Mouse (Mus musculus) ES-Bruce4 (cell line): Measurements from ENCODE around the gene Rxfp3. TPM values are rescaled to one million over a fixed set of nuclear protein-coding genes. Genes with fewer than 3 reads are reported as not detected.

ENCODE experiments used
- H3K27ac ChIP-seq: 2 replicates; pipeline ENCODE4 v1.5.1; 2012; ENCODE audit warnings: low read length, inconsistent platforms; ENCODE audit not compliant: insufficient read depth
- H3K27me3 ChIP-seq: 2 replicates; pipeline ENCODE4 v1.6.1; 2012; ENCODE audit warnings: mild to moderate bottlenecking, low read length, inconsistent platforms; ENCODE audit not compliant: control insufficient read depth, poor library complexity, insufficient read depth, severe bottlenecking
- H3K36me3 ChIP-seq: 2 replicates; pipeline ENCODE4 v1.6.1; 2012; ENCODE audit warnings: inconsistent platforms, mild to moderate bottlenecking, low read length, moderate library complexity; ENCODE audit not compliant: control insufficient read depth, poor library complexity, insufficient read depth, severe bottlenecking
- H3K4me1 ChIP-seq: one replicate; pipeline ENCODE4 v1.8.1; 2011; ENCODE audit warnings: low read length; ENCODE audit not compliant: control insufficient read depth, insufficient read depth
- H3K4me3 ChIP-seq: 2 replicates; pipeline ENCODE4 v1.5.1; 2011; ENCODE audit warnings: low read depth, mild to moderate bottlenecking, low read length
- H3K9ac ChIP-seq: 2 replicates; pipeline ENCODE4 v1.6.1; 2012; ENCODE audit warnings: low read depth, mild to moderate bottlenecking, inconsistent platforms; ENCODE audit not compliant: poor library complexity, severe bottlenecking
- H3K9me3 ChIP-seq: replicated peaks from 2 replicates; pipeline ENCODE4 v1.6.1; 2012; ENCODE audit warnings: mild to moderate bottlenecking, low read length, inconsistent platforms; ENCODE audit not compliant: control insufficient read depth, poor library complexity, insufficient read depth, severe bottlenecking
- CTCF ChIP-seq: IDR thresholded peaks from one replicate; pipeline ENCODE4 v1.8.1; 2011; ENCODE audit warnings: low read depth, low read length
- EP300 ChIP-seq: IDR thresholded peaks from 2 replicates; pipeline ENCODE4 v1.6.1; 2011; ENCODE audit warnings: low read depth, low read length; ENCODE audit not compliant: insufficient read depth
- POLR2A ChIP-seq: IDR thresholded peaks from one replicate; pipeline ENCODE4 v1.8.1; 2011; ENCODE audit warnings: low read length; ENCODE audit not compliant: insufficient read depth
- polyA plus RNA-seq: library from polyadenylated mRNA; stranded (reverse); fragments of >200 nt; gene quantifications from 2 replicates; pipeline ENCODE4 v1.2.4, GENCODE M21; 2011; ENCODE audit warnings: low read depth; ENCODE audit not compliant: missing spikeins, insufficient read depth, insufficient read length

The Rxfp3 gene
- polyA plus RNA-seq, 1 experiment, result not detected

DNA sequence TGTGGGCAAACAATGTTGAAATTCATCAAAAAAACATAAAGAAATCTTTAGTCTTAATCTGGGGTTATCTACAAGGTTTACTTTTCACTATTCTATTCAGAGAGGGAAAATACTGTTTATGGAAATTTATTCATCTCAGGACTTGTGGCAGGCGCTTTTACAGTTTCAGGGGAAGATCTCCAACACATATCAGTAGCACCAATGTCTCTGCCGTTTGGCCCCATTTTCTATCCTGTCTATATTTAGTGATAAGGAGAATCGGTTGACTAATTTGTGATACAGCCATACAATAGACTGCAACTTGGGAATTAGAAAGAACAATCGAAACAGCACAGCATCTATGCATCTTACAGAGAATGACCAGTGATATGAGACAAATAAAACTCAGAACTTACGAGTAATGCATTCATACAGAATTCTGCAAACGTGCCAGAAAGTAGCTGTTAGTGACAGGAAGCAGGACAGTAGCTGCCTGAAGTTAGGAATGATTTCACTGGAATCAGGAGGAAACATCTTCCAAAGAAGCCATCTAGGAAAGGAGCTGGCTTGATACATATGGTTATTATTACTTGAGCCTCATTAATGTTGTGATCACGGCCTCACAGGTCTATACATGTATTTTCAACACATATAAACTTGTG, 16.8 kb upstream of the Rxfp3 start:
- no peaks in the 10 kb centered on the region for H3K36me3 ChIP-seq
- no peak overlapping the region for H3K27ac ChIP-seq
- H3K9ac ChIP-seq, result no peak overlapping the region
- TF ChIP-seq CTCF, result no peak
- TF ChIP-seq POLR2A, result no peak
- no peak for TF ChIP-seq EP300
- 0 out of 2 replicates have a peak, but pooled peaks cover 2% of the 10 kb centered on the region for H3K9me3 ChIP-seq
- H3K27me3 ChIP-seq, result no peaks in the 10 kb centered on the region; the same call in none of the 2 replicates
- no peak overlapping the region for H3K4me3 ChIP-seq
- no peaks in the 10 kb centered on the region for H3K4me1 ChIP-seq

DNA sequence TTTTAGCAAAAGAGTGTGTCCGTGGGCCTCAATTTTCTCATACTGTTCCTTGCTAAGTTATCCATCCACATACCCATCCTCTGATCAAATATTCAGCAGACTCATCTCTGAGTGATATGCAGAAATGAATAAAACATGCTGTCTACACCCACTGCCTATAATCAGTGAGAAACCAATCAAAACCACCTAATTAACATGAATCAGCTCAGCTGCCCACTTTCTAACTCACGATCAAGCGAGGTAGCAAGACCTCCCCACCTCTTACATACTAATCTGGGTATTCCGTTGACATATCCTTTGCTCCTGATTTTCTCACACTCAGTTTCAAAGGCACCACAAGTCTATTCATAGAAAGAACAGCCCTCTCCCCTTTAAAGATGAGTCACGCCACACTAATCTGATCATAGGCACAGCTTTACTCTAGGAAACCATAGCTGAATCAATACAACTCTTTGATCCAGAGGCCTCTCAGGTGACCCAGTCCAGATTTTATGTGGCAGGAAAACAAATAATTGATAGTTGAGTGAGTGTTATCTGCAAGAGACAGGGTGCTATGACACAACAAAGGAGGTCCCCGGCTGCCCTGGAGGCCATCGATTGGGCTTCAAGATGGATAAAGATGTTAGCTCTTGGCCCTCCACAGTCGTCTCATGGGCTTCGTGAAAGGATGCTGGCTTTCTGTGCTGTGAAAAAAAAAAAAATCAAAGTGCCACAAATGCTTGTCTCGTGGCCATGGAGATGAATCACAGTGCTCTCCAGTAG, 16.1 kb upstream of the Rxfp3 start:
- Histone ChIP-seq H3K27ac (no peak overlapping the region), H3K4me1 (no peaks in the 10 kb centered on the region), H3K27me3 (no peaks in the 10 kb centered on the region; the same call in none of the 2 replicates), H3K9me3 (0 out of 2 replicates have a peak, but pooled peaks cover 2% of the 10 kb centered on the region), H3K9ac (no peak overlapping the region), H3K4me3 (no peak overlapping the region), H3K36me3 (no peaks in the 10 kb centered on the region)
- TF ChIP-seq CTCF (no peak), EP300 (no peak), POLR2A (no peak)

DNA sequence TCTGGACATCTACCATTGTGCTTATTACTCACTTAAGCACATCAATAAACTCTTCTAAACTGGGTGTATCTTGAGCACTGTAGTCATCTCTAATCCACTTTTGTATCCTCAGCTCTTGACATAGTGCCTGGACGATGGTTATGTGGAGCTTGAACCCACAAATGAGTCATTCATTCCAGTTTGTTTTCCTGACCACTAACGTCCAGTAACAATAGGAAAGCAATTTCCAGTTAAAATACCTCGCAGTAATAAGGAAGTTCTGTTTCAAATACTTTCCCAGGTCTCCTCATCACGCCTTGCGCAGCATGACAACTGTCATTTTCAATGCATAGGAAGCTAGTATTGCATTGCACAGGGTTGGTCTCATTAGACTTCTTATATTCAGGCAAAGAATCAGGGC, 5.0 kb upstream of the Rxfp3 start:
- no peaks in the 10 kb centered on the region for H3K4me1 ChIP-seq
- H3K27me3 ChIP-seq, result no peaks in the 10 kb centered on the region; the same call in 1 of the 2 replicates
- H3K9me3 ChIP-seq, result no peaks in the 10 kb centered on the region
- H3K36me3 ChIP-seq, result no peaks in the 10 kb centered on the region
- H3K9ac ChIP-seq, result no peak overlapping the region
- TF ChIP-seq CTCF (no peak), EP300 (no peak), POLR2A (no peak)
- no peak overlapping the region for H3K27ac ChIP-seq
- H3K4me3 ChIP-seq, result no peak overlapping the region

DNA sequence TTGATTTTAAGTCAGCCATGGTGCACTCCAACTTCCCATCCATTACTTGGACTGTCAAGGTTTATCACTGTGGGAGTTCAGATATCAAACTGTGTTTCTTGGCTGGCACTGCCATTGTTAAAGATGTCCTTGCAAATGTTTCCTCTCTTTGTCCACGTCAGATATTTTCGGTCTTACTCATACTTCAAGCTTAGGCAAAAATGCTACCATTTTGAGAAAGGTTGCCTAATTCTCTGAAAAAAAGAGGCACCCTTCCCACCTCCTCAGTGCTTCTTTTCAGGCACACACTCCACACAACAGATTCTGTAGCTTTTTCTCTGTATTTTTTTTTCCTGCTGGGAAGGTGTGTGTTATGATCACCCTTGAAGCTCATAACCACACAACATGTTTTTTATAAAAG, 3.4 kb upstream of the Rxfp3 start:
- Histone ChIP-seq H3K9ac (no peak overlapping the region), H3K4me3 (no peak overlapping the region), H3K36me3 (no peaks in the 10 kb centered on the region), H3K9me3 (no peaks in the 10 kb centered on the region), H3K27me3 (peaks cover 2% of the 10 kb centered on the region; the same call in 1 of the 2 replicates), H3K4me1 (no peaks in the 10 kb centered on the region), H3K27ac (no peak overlapping the region)
- TF ChIP-seq POLR2A (no peak), EP300 (no peak), CTCF (no peak)

DNA sequence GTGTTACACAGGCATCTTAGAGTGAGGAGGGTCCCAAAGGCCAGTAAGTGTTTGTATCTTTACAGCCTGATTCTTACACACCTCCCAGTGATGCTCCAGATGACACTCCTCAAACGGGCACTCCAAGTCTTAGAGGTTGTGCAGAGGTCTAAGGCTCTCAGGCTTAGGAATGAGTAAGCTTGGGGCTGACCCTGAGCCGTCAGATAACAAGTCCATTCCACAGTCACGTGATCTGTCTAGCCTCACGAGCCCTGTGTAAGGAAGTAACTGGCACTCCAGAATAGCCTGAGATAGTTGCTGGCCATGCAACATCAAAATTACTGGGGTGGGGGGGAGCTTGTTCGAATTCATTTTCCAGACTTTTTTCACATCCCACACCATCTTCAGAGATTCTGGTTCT, 2.3 kb upstream of the Rxfp3 start:
- H3K27ac ChIP-seq, result no peak overlapping the region
- H3K27me3 ChIP-seq, result peaks cover 6% of the 10 kb centered on the region; the same call in 1 of the 2 replicates
- H3K4me1 ChIP-seq, result no peaks in the 10 kb centered on the region
- H3K36me3 ChIP-seq, result no peaks in the 10 kb centered on the region
- no peak overlapping the region for H3K4me3 ChIP-seq
- TF ChIP-seq POLR2A (no peak), EP300 (no peak), CTCF (no peak)
- no peaks in the 10 kb centered on the region for H3K9me3 ChIP-seq
- no peak overlapping the region for H3K9ac ChIP-seq

DNA sequence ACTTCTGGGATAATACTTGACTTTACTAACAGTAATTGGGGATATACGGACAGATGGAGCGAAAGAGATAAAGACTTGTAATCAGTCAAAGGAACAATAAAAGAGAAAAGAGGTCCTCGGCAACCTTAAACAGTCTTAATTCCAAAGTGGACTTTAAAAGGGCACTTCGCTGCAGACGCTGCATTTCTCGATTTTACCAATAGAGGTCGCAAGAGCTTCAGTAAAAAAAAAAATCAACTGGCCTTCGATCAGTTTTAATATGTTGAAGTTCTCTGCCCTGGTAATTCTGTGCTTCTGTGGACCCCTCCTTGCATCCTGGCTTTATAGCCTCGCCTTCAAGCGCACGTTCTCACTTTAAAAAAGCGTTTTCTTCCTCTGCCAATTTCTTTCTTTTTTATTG, 685 bp upstream of the Rxfp3 start:
- H3K9ac ChIP-seq, result no peak overlapping the region
- no peaks in the 10 kb centered on the region for H3K4me1 ChIP-seq
- H3K4me3 ChIP-seq, result no peak overlapping the region
- TF ChIP-seq POLR2A, result no peak
- no peak for TF ChIP-seq EP300
- TF ChIP-seq CTCF, result peak; percentile 5
- H3K9me3 ChIP-seq, result no peaks in the 10 kb centered on the region
- no peaks in the 10 kb centered on the region for H3K36me3 ChIP-seq
- peaks cover 11% of the 10 kb centered on the region; the same call in 1 of the 2 replicates for H3K27me3 ChIP-seq
- no peak overlapping the region for H3K27ac ChIP-seq
